Mouse (Mus musculus) limb, embryonic 12.5 days (tissue): ENCODE results near the gene Hyal3. TPM values are rescaled to one million over a fixed set of nuclear protein-coding genes. Genes with fewer than 3 reads are reported as not detected.

Experiments used
- ATAC-seq: fragments of 200-750 bp; cut with Nextera tagmentation; 2 replicates; pipeline ENCODE4 v1.8.0; 2017; ENCODE audit warnings: low read depth, moderate TSS enrichment; ENCODE audit not compliant: insufficient number of reproducible peaks, insufficient read depth, low FRiP score, low TSS enrichment
- H3K27ac ChIP-seq: fragments of 300-500 bp; sonication (generic); 2 replicates; pipeline ENCODE4 v1.5.1; 2016; ENCODE audit warnings: mild to moderate bottlenecking, moderate library complexity
- H3K27me3 ChIP-seq: fragments of 300-500 bp; sonication (generic); 2 replicates; pipeline ENCODE4 v1.6.1; 2016; ENCODE audit warnings: mild to moderate bottlenecking, moderate library complexity
- H3K36me3 ChIP-seq: fragments of 300-500 bp; sonication (generic); 2 replicates; pipeline ENCODE4 v1.6.1; 2016; ENCODE audit warnings: mild to moderate bottlenecking, moderate library complexity
- H3K4me1 ChIP-seq: fragments of 300-500 bp; sonication (generic); replicated peaks from 2 replicates; pipeline ENCODE4 v1.6.1; 2016
- H3K4me2 ChIP-seq: fragments of 300-500 bp; sonication (generic); 2 replicates; pipeline ENCODE4 v1.6.1; 2016; ENCODE audit warnings: mild to moderate bottlenecking, moderate library complexity
- H3K4me3 ChIP-seq: fragments of 300-500 bp; sonication (generic); replicated peaks from 2 replicates; pipeline ENCODE4 v1.5.1; 2016; ENCODE audit warnings: mild to moderate bottlenecking
- H3K9ac ChIP-seq: fragments of 300-500 bp; sonication (generic); replicated peaks from 2 replicates; pipeline ENCODE4 v1.6.1; 2016; ENCODE audit warnings: mild to moderate bottlenecking, moderate library complexity
- H3K9me3 ChIP-seq: fragments of 300-500 bp; sonication (generic); 2 replicates; pipeline ENCODE4 v1.6.1; 2016; ENCODE audit warnings: mild to moderate bottlenecking, moderate library complexity
- WGBS: fragments of 180-500 bp; shearing (Covaris S2); methylation state at CpG from one replicate; pipeline ENCODE4 v1.1.7; 2016; 5-methylcytosine and 5-hydroxymethylcytosine counted together
- polyA plus RNA-seq: library from polyadenylated mRNA; unstranded; fragments of >200 nt; fragmentation: Nextera tagmentation; extraction: Ambion mirVana; gene quantifications from 2 replicates; pipeline ENCODE4 v1.2.1, GENCODE M21; 2016

Gene Hyal3
- polyA plus RNA-seq, 1 experiment from 2014 or later = 1.4 TPM

- H3K4me2 ChIP-seq = peak overlapping the region; percentile 70
- H3K9me3 ChIP-seq = no peaks in the 10 kb centered on the region
- 9% methylated on average over 46 of the region's 48 CpGs for WGBS
- peak overlapping the region; percentile 91 for H3K27ac ChIP-seq
- peak overlapping the region; percentile 39 for H3K4me3 ChIP-seq
- H3K36me3 ChIP-seq = peaks cover 39% of the 10 kb centered on the region
- peaks cover 56% of the 10 kb centered on the region for H3K4me1 ChIP-seq
- peak overlapping the region; percentile 60 for H3K9ac ChIP-seq
- no peaks in the 10 kb centered on the region for H3K27me3 ChIP-seq
- peak; percentile 87 for ATAC-seq
Observed at GRCm38 (mm10) chr9:107612191-107612944, 31.8 kb downstream of the Hyal3 start.

GRCm38 (mm10) chr9:107612945-107613569, 32.4 kb downstream of the Hyal3 start:
- Histone ChIP-seq H3K9ac (peak overlapping the region; percentile 45), H3K27ac (peak overlapping the region; percentile 91), H3K4me3 (peak overlapping the region; percentile 39), H3K36me3 (peaks cover 46% of the 10 kb centered on the region), H3K27me3 (no peaks in the 10 kb centered on the region), H3K9me3 (no peaks in the 10 kb centered on the region), H3K4me1 (peaks cover 49% of the 10 kb centered on the region), H3K4me2 (peak overlapping the region; percentile 70)
- no peak; the same call in 1 of the 2 replicates for ATAC-seq
- 12% methylated on average over 12 of the region's 12 CpGs for WGBS

GRCm38 (mm10) chr9:107615035-107615434, 34.4 kb downstream of the Hyal3 start:
- Histone ChIP-seq H3K4me3 (no peak overlapping the region), H3K36me3 (peaks cover 65% of the 10 kb centered on the region), H3K27ac (no peak overlapping the region), H3K4me1 (peaks cover 33% of the 10 kb centered on the region), H3K4me2 (no peak overlapping the region), H3K27me3 (no peaks in the 10 kb centered on the region), H3K9me3 (no peaks in the 10 kb centered on the region), H3K9ac (no peak overlapping the region)
- ATAC-seq = no peak
- 87% methylated on average over 4 of the region's 4 CpGs for WGBS

- 79% methylated on average over 2 of the region's 2 CpGs for WGBS
- no peak for ATAC-seq
Observed at GRCm38 (mm10) chr9:107617461-107617860, 36.8 kb downstream of the Hyal3 start.

GRCm38 (mm10) chr9:107618098-107618497, 37.5 kb downstream of the Hyal3 start:
- ATAC-seq = no peak
- Histone ChIP-seq H3K9ac (no peak overlapping the region), H3K27ac (no peak overlapping the region), H3K4me3 (no peak overlapping the region), H3K4me1 (peaks cover 6% of the 10 kb centered on the region; the same call in 1 of the 2 replicates), H3K27me3 (no peaks in the 10 kb centered on the region), H3K9me3 (no peaks in the 10 kb centered on the region), H3K36me3 (peaks cover 85% of the 10 kb centered on the region), H3K4me2 (no peak overlapping the region)
- WGBS = 94% methylated on average over 6 of the region's 6 CpGs

More at GRCm38 (mm10) chr9:107617461-107617860, 36.8 kb downstream of the Hyal3 start:
- Histone ChIP-seq H3K27me3 (no peaks in the 10 kb centered on the region), H3K4me3 (no peak overlapping the region), H3K4me1 (peaks cover 9% of the 10 kb centered on the region; the same call in 1 of the 2 replicates), H3K9me3 (no peaks in the 10 kb centered on the region), H3K27ac (no peak overlapping the region), H3K36me3 (peaks cover 79% of the 10 kb centered on the region), H3K9ac (no peak overlapping the region), H3K4me2 (no peak overlapping the region)

- Histone ChIP-seq H3K36me3 (peaks cover 87% of the 10 kb centered on the region), H3K9ac (no peak overlapping the region), H3K9me3 (no peaks in the 10 kb centered on the region), H3K27me3 (no peaks in the 10 kb centered on the region), H3K27ac (no peak overlapping the region; the same call in 1 of the 2 replicates), H3K4me1 (0 out of 2 replicates have a peak, but pooled peaks cover 3% of the 10 kb centered on the region), H3K4me3 (no peak overlapping the region), H3K4me2 (no peak overlapping the region)
- ATAC-seq = no peak
- 73% methylated on average over 13 of the region's 13 CpGs for WGBS
Observed at GRCm38 (mm10) chr9:107618778-107619545, 38.3 kb downstream of the Hyal3 start.

GRCm38 (mm10) chr9:107619546-107619879, 38.9 kb downstream of the Hyal3 start:
- ATAC-seq = no peak
- no peak overlapping the region; the same call in 1 of the 2 replicates for H3K27ac ChIP-seq

GRCm38 (mm10) chr9:107620954-107621353, 40.3 kb downstream of the Hyal3 start:
- Histone ChIP-seq H3K27ac (no peak overlapping the region), H3K4me3 (no peak overlapping the region), H3K9ac (no peak overlapping the region), H3K36me3 (peaks cover 87% of the 10 kb centered on the region), H3K4me2 (no peak overlapping the region), H3K9me3 (no peaks in the 10 kb centered on the region), H3K27me3 (no peaks in the 10 kb centered on the region), H3K4me1 (peaks cover 4% of the 10 kb centered on the region; the same call in 1 of the 2 replicates)
- no peak for ATAC-seq

More at GRCm38 (mm10) chr9:107619546-107619879, 38.9 kb downstream of the Hyal3 start:
- H3K27me3 ChIP-seq = no peaks in the 10 kb centered on the region
- H3K4me3 ChIP-seq = no peak overlapping the region
- peaks cover 87% of the 10 kb centered on the region for H3K36me3 ChIP-seq
- no peak overlapping the region for H3K4me2 ChIP-seq
- 81% methylated on average over 13 of the region's 13 CpGs for WGBS
- no peak overlapping the region for H3K9ac ChIP-seq
- 0 out of 2 replicates have a peak, but pooled peaks cover 3% of the 10 kb centered on the region for H3K4me1 ChIP-seq
- H3K9me3 ChIP-seq = no peaks in the 10 kb centered on the region

GRCm38 (mm10) chr9:107624539-107624938, 43.9 kb downstream of the Hyal3 start:
- H3K27ac ChIP-seq = peak overlapping the region; percentile 53; the same call in 1 of the 2 replicates
- H3K9ac ChIP-seq = no peak overlapping the region
- no peak overlapping the region for H3K4me2 ChIP-seq
- H3K4me1 ChIP-seq = peaks cover 39% of the 10 kb centered on the region
- ATAC-seq = no peak
- no peaks in the 10 kb centered on the region for H3K27me3 ChIP-seq
- H3K9me3 ChIP-seq = no peaks in the 10 kb centered on the region
- H3K36me3 ChIP-seq = peaks cover 77% of the 10 kb centered on the region
- WGBS = 81% methylated on average over 5 of the region's 5 CpGs
- no peak overlapping the region for H3K4me3 ChIP-seq

- Histone ChIP-seq H3K9me3 (no peaks in the 10 kb centered on the region), H3K9ac (no peak overlapping the region), H3K4me1 (peaks cover 41% of the 10 kb centered on the region), H3K4me3 (no peak overlapping the region), H3K27me3 (no peaks in the 10 kb centered on the region), H3K4me2 (no peak overlapping the region), H3K36me3 (peaks cover 73% of the 10 kb centered on the region), H3K27ac (peak overlapping the region; percentile 53; the same call in 1 of the 2 replicates)
- 90% methylated on average over 3 of the region's 3 CpGs for WGBS
- no peak for ATAC-seq
Observed at GRCm38 (mm10) chr9:107624951-107625350, 44.3 kb downstream of the Hyal3 start.
